Mouse (Mus musculus): ENCODE measurements at regions not wholly inside any gene's neighbourhood (a gene's known extent, or its start where the extent isn't known, plus 50 kb on each side); places are given as distances from the start of the nearest gene placed in this dataset.

DNA sequence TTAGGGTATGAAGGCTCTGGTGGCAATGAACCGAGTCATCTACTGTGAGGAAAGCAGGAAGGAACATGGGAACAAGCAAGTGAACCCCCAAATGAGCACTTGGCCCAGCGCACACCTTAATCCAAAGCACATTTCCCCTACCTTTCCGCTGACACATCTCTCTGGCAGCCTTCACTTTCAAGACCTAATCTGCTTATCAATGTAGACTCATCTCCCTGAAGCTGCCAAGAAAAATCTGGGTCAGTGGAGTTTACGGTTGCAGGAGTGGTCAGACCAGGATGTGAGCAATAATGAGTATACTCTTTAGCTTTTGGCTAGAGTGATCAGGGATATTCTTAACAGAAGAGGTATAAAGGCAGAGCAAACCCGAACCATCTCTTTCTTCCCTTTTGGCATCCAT lies 242.4 kb upstream of the Tsc22d2 start:
- no peak for TF ChIP-seq GATA1 (IDR thresholded peaks at IDR 0.05; ENCODE audit: low read length)
- no peak for TF ChIP-seq TAL1 (IDR thresholded peaks at IDR 0.05; ENCODE audit: low read length)

Measured in erythroblast, embryonic 14.5 days (primary cell).